ENCODE assay signal across 8 mouse cellular contexts in genomic region chr1:39535515-39536311, GRCm38 (mm10). TPM values are rescaled to one million over a fixed set of nuclear protein-coding genes. Genes with fewer than 3 reads are reported as not detected.
DNase-seq lines count a peak whose midpoint lies in the region; ATAC-seq lines count a peak whose summit lies in the region.

No protein-coding gene starts in this region.

- H3K27ac ChIP-seq in forebrain, embryonic 14.5 days (ENCODE audit: low read depth, low read length) = peak overlapping the region; percentile 91
- H3K27ac ChIP-seq in neural tube, embryonic 15.5 days (replicated peaks) = peak overlapping the region; percentile 93

- H3K4me3 ChIP-seq in forebrain, embryonic 14.5 days (ENCODE audit: low read depth, low read length) = peak overlapping the region; percentile 93
- H3K4me3 ChIP-seq in neural tube, embryonic 15.5 days (replicated peaks) = peak overlapping the region; percentile 98

- H3K9ac ChIP-seq in forebrain, embryonic 14.5 days (ENCODE audit: low read length) = peak overlapping the region; percentile 89
- peak overlapping the region; percentile 98 for H3K9ac ChIP-seq in neural tube, embryonic 15.5 days (replicated peaks)

- H3K9me3 ChIP-seq in forebrain, embryonic 14.5 days (replicated peaks; ENCODE audit: control insufficient read depth, low read length) = 0 out of 2 replicates have a peak, but pooled peaks cover 7% of the 10 kb centered on the region
- no peaks in the 10 kb centered on the region for H3K9me3 ChIP-seq in neural tube, embryonic 15.5 days (replicated peaks)

- no peaks in the 10 kb centered on the region for H3K27me3 ChIP-seq in forebrain, embryonic 14.5 days (replicated peaks; ENCODE audit: control insufficient read depth, insufficient read depth, low read length)
- H3K27me3 ChIP-seq in neural tube, embryonic 15.5 days (replicated peaks) = no peaks in the 10 kb centered on the region

- under 1% methylated on average over 97 of the region's 100 CpGs for WGBS in forebrain, embryonic 14.5 days
- WGBS in neural tube, embryonic 15.5 days = under 1% methylated on average over 95 of the region's 100 CpGs

- peak overlapping the region; percentile 85 for H3K4me2 ChIP-seq in forebrain, embryonic 14.5 days (ENCODE audit: low read length)
- peak overlapping the region; percentile 82 for H3K4me2 ChIP-seq in neural tube, embryonic 15.5 days

- H3K4me1 ChIP-seq in forebrain, embryonic 14.5 days (ENCODE audit: control insufficient read depth, insufficient read depth, low read length) = peaks cover 11% of the 10 kb centered on the region
- H3K4me1 ChIP-seq in neural tube, embryonic 15.5 days = peaks cover 28% of the 10 kb centered on the region

- intact Hi-C loops in heart, postnatal 14 days (cut with DNase I) = loop anchor here (10.0 kb wide), 2 partner anchors 341 to 1671 kb away; partner anchors contain the start of genes Npas2 and Tsga10

- peaks cover 25% of the 10 kb centered on the region for H3K36me3 ChIP-seq in forebrain, embryonic 14.5 days (ENCODE audit: control insufficient read depth, insufficient read depth, low read length)
- peaks cover 29% of the 10 kb centered on the region for H3K36me3 ChIP-seq in neural tube, embryonic 15.5 days

- DNase-seq in ES-CJ7 (ENCODE audit: low read depth, low spot score) = peak; percentile 100
- peak; percentile 98 for DNase-seq in cerebellum, adult 11 months
- peak; percentile 98 for DNase-seq in forebrain, embryonic 14.5 days (ENCODE audit: low spot score)
- DNase-seq in heart, postnatal 14 days = peak; percentile 98
- DNase-seq in layer of hippocampus, adult 11-12 months (ENCODE audit: low spot score) = peak; percentile 99
- peak; percentile 97 to 98 for DNase-seq in lung, adult 18-20 months
- peak; percentile 98 for DNase-seq in testis, postnatal 14 days (ENCODE audit: low spot score)

- peak; percentile 95 for ATAC-seq in forebrain, embryonic 14.5 days
- ATAC-seq in neural tube, embryonic 15.5 days (ENCODE audit: low FRiP score) = peak; percentile 94

RNA-seq across cellular contexts. Expression of gene Cnot11, which starts 0.9 kb away (rescaled TPM):
- polyA plus RNA-seq in forebrain, embryonic 14.5 days (2014; fragmentation: Nextera tagmentation; extraction: Ambion mirVana) = 19.7 and 19.8 TPM in 2 replicates
- total RNA-seq in heart, postnatal 14 days (2021) = 10 to 100 TPM; 14.7 to 15.7 TPM
- polyA plus RNA-seq in neural tube, embryonic 15.5 days (2015; fragmentation: Nextera tagmentation; extraction: Ambion mirVana) = 15.2 and 16.7 TPM in 2 replicates

RNA-seq across cellular contexts. Expression of gene Rnf149, which starts 41.5 kb away (rescaled TPM):
- 12.2 and 16.7 TPM in 2 replicates for polyA plus RNA-seq in forebrain, embryonic 14.5 days (2014; fragmentation: Nextera tagmentation; extraction: Ambion mirVana)
- total RNA-seq in heart, postnatal 14 days (2021) = 10 to 100 TPM; 10.8 to 11.5 TPM
- polyA plus RNA-seq in neural tube, embryonic 15.5 days (2015; fragmentation: Nextera tagmentation; extraction: Ambion mirVana) = 26.1 and 26.5 TPM in 2 replicates

RNA-seq across cellular contexts. Expression of gene Tbc1d8, which starts 57.2 kb away (rescaled TPM):
- polyA plus RNA-seq in forebrain, embryonic 14.5 days (2014; fragmentation: Nextera tagmentation; extraction: Ambion mirVana) = 4.7 and 7.3 TPM in 2 replicates
- 1 to 10 TPM; 6.6 to 7.6 TPM for total RNA-seq in heart, postnatal 14 days (2021)
- polyA plus RNA-seq in neural tube, embryonic 15.5 days (2015; fragmentation: Nextera tagmentation; extraction: Ambion mirVana) = 12.2 and 12.7 TPM in 2 replicates

Comparison
In these comparisons a context has a peak if more than half of its experiments do, and no peak if none do; other contexts are left out.
1. Peak in every context shown above with its lines: DNase-seq, ATAC-seq, H3K4me3 ChIP-seq and H3K27ac ChIP-seq.